Mouse (Mus musculus): Measurements from ENCODE around the gene Aox3. TPM values are rescaled to one million over a fixed set of nuclear protein-coding genes. Genes with fewer than 3 reads are reported as not detected.

Aox3 gene
- polyA plus RNA-seq, 1 experiment from 2014 or later, result not detected

GRCm38 (mm10) chr1:58228086-58228485 lies 115.2 kb downstream of the Aox3 start:
- Histone ChIP-seq H3K27me3 (replicated peaks; ENCODE audit: control insufficient read depth, insufficient read depth, low read length) (no peaks in the 10 kb centered on the region), H3K4me1 (replicated peaks; ENCODE audit: control insufficient read depth, insufficient read depth, low read length) (no peaks in the 10 kb centered on the region), H3K4me2 (no peak overlapping the region), H3K27ac (ENCODE audit: low read depth, low read length) (no peak overlapping the region), H3K9me3 (ENCODE audit: control insufficient read depth, low read length) (no peaks in the 10 kb centered on the region), H3K4me3 (ENCODE audit: low read depth, low read length) (no peak overlapping the region), H3K36me3 (ENCODE audit: control insufficient read depth, insufficient read depth, low read length) (no peaks in the 10 kb centered on the region), H3K9ac (ENCODE audit: low read depth, low read length) (no peak overlapping the region)
- DNase-seq (ENCODE audit: low spot score) (no peak), ATAC-seq (replicated peaks; ENCODE audit: low FRiP score) (no peak)
- WGBS, result 74% methylated on average over 6 of the region's 6 CpGs

GRCm38 (mm10) chr1:58228916-58229315 lies 116.0 kb downstream of the Aox3 start:
- no peak for ATAC-seq (replicated peaks; ENCODE audit: low FRiP score)
- Histone ChIP-seq H3K27ac (ENCODE audit: low read depth, low read length) (no peak overlapping the region), H3K36me3 (ENCODE audit: control insufficient read depth, insufficient read depth, low read length) (no peaks in the 10 kb centered on the region), H3K27me3 (replicated peaks; ENCODE audit: control insufficient read depth, insufficient read depth, low read length) (no peaks in the 10 kb centered on the region), H3K4me1 (replicated peaks; ENCODE audit: control insufficient read depth, insufficient read depth, low read length) (no peaks in the 10 kb centered on the region), H3K4me3 (ENCODE audit: low read depth, low read length) (no peak overlapping the region), H3K4me2 (no peak overlapping the region), H3K9ac (ENCODE audit: low read depth, low read length) (no peak overlapping the region), H3K9me3 (ENCODE audit: control insufficient read depth, low read length) (no peaks in the 10 kb centered on the region)
- DNase-seq (ENCODE audit: low spot score), result no peak

GRCm38 (mm10) chr1:58229774-58230173 lies 116.8 kb downstream of the Aox3 start:
- no peak overlapping the region for H3K9ac ChIP-seq (ENCODE audit: low read depth, low read length)
- no peaks in the 10 kb centered on the region for H3K9me3 ChIP-seq (ENCODE audit: control insufficient read depth, low read length)
- H3K4me3 ChIP-seq (ENCODE audit: low read depth, low read length), result no peak overlapping the region
- H3K36me3 ChIP-seq (ENCODE audit: control insufficient read depth, insufficient read depth, low read length), result no peaks in the 10 kb centered on the region
- no peaks in the 10 kb centered on the region for H3K4me1 ChIP-seq (replicated peaks; ENCODE audit: control insufficient read depth, insufficient read depth, low read length)
- no peak overlapping the region for H3K27ac ChIP-seq (ENCODE audit: low read depth, low read length)
- DNase-seq (ENCODE audit: low spot score) (no peak), ATAC-seq (replicated peaks; ENCODE audit: low FRiP score) (no peak)
- WGBS, result 77% methylated on average over 4 of the region's 4 CpGs
- H3K27me3 ChIP-seq (replicated peaks; ENCODE audit: control insufficient read depth, insufficient read depth, low read length), result no peaks in the 10 kb centered on the region
- H3K4me2 ChIP-seq, result no peak overlapping the region

- ATAC-seq (replicated peaks; ENCODE audit: low FRiP score), result no peak; the same call in 1 of the 2 replicates
Measured at GRCm38 (mm10) chr1:58230542-58230941, 117.6 kb downstream of the Aox3 start.

GRCm38 (mm10) chr1:58235405-58235804 lies 122.5 kb downstream of the Aox3 start:
- Histone ChIP-seq H3K27ac (ENCODE audit: low read depth, low read length) (no peak overlapping the region), H3K4me1 (replicated peaks; ENCODE audit: control insufficient read depth, insufficient read depth, low read length) (peaks cover 4% of the 10 kb centered on the region; the same call in 1 of the 2 replicates), H3K27me3 (replicated peaks; ENCODE audit: control insufficient read depth, insufficient read depth, low read length) (no peaks in the 10 kb centered on the region), H3K36me3 (ENCODE audit: control insufficient read depth, insufficient read depth, low read length) (no peaks in the 10 kb centered on the region), H3K9ac (ENCODE audit: low read depth, low read length) (no peak overlapping the region), H3K9me3 (ENCODE audit: control insufficient read depth, low read length) (no peaks in the 10 kb centered on the region), H3K4me3 (ENCODE audit: low read depth, low read length) (no peak overlapping the region), H3K4me2 (no peak overlapping the region)
- DNase-seq (ENCODE audit: low spot score), result no peak
- no peak for ATAC-seq (replicated peaks; ENCODE audit: low FRiP score)
- WGBS, result 44% methylated on average over 5 of the region's 5 CpGs

More at GRCm38 (mm10) chr1:58230542-58230941, 117.6 kb downstream of the Aox3 start:
- Histone ChIP-seq H3K27me3 (replicated peaks; ENCODE audit: control insufficient read depth, insufficient read depth, low read length) (no peaks in the 10 kb centered on the region), H3K4me2 (no peak overlapping the region), H3K27ac (ENCODE audit: low read depth, low read length) (no peak overlapping the region), H3K9me3 (ENCODE audit: control insufficient read depth, low read length) (no peaks in the 10 kb centered on the region), H3K4me3 (ENCODE audit: low read depth, low read length) (no peak overlapping the region), H3K36me3 (ENCODE audit: control insufficient read depth, insufficient read depth, low read length) (no peaks in the 10 kb centered on the region), H3K9ac (ENCODE audit: low read depth, low read length) (no peak overlapping the region), H3K4me1 (replicated peaks; ENCODE audit: control insufficient read depth, insufficient read depth, low read length) (no peaks in the 10 kb centered on the region)
- DNase-seq (ENCODE audit: low spot score), result no peak
- WGBS, result 33% methylated on average over 5 of the region's 5 CpGs

GRCm38 (mm10) chr1:58237527-58238299 lies 124.8 kb downstream of the Aox3 start:
- WGBS, result 70% methylated on average over 4 of the region's 4 CpGs
- DNase-seq (ENCODE audit: low spot score) (no peak), ATAC-seq (replicated peaks; ENCODE audit: low FRiP score) (no peak)
- no peak overlapping the region for H3K4me3 ChIP-seq (ENCODE audit: low read depth, low read length)
- no peak overlapping the region for H3K9ac ChIP-seq (ENCODE audit: low read depth, low read length)
- H3K36me3 ChIP-seq (ENCODE audit: control insufficient read depth, insufficient read depth, low read length), result no peaks in the 10 kb centered on the region
- H3K27me3 ChIP-seq (replicated peaks; ENCODE audit: control insufficient read depth, insufficient read depth, low read length), result no peaks in the 10 kb centered on the region
- H3K9me3 ChIP-seq (ENCODE audit: control insufficient read depth, low read length), result no peaks in the 10 kb centered on the region
- no peak overlapping the region for H3K4me2 ChIP-seq
- H3K4me1 ChIP-seq (replicated peaks; ENCODE audit: control insufficient read depth, insufficient read depth, low read length), result peaks cover 4% of the 10 kb centered on the region; the same call in 1 of the 2 replicates
- no peak overlapping the region for H3K27ac ChIP-seq (ENCODE audit: low read depth, low read length)

- 77% methylated on average over 5 of the region's 5 CpGs for WGBS
- no peaks in the 10 kb centered on the region for H3K9me3 ChIP-seq (ENCODE audit: control insufficient read depth, low read length)
- ATAC-seq (replicated peaks; ENCODE audit: low FRiP score), result no peak
- H3K36me3 ChIP-seq (ENCODE audit: control insufficient read depth, insufficient read depth, low read length), result no peaks in the 10 kb centered on the region
- H3K27me3 ChIP-seq (replicated peaks; ENCODE audit: control insufficient read depth, insufficient read depth, low read length), result no peaks in the 10 kb centered on the region
- peaks cover 4% of the 10 kb centered on the region; the same call in 1 of the 2 replicates for H3K4me1 ChIP-seq (replicated peaks; ENCODE audit: control insufficient read depth, insufficient read depth, low read length)
- no peak overlapping the region for H3K4me2 ChIP-seq
- H3K9ac ChIP-seq (ENCODE audit: low read depth, low read length), result no peak overlapping the region
- H3K4me3 ChIP-seq (ENCODE audit: low read depth, low read length), result no peak overlapping the region
- no peak for DNase-seq (ENCODE audit: low spot score)
- H3K27ac ChIP-seq (ENCODE audit: low read depth, low read length), result no peak overlapping the region
Measured at GRCm38 (mm10) chr1:58238440-58238839, 125.5 kb downstream of the Aox3 start.

GRCm38 (mm10) chr1:58238961-58239360 lies 126.0 kb downstream of the Aox3 start:
- ATAC-seq (replicated peaks; ENCODE audit: low FRiP score) (no peak), DNase-seq (ENCODE audit: low spot score) (no peak)
- 88% methylated on average over 9 of the region's 9 CpGs for WGBS
- Histone ChIP-seq H3K4me2 (no peak overlapping the region), H3K9ac (ENCODE audit: low read depth, low read length) (no peak overlapping the region), H3K4me3 (ENCODE audit: low read depth, low read length) (no peak overlapping the region), H3K4me1 (replicated peaks; ENCODE audit: control insufficient read depth, insufficient read depth, low read length) (peaks cover 4% of the 10 kb centered on the region; the same call in 1 of the 2 replicates), H3K27me3 (replicated peaks; ENCODE audit: control insufficient read depth, insufficient read depth, low read length) (no peaks in the 10 kb centered on the region), H3K27ac (ENCODE audit: low read depth, low read length) (no peak overlapping the region), H3K36me3 (ENCODE audit: control insufficient read depth, insufficient read depth, low read length) (no peaks in the 10 kb centered on the region), H3K9me3 (ENCODE audit: control insufficient read depth, low read length) (no peaks in the 10 kb centered on the region)

- DNase-seq (ENCODE audit: low spot score) (no peak), ATAC-seq (replicated peaks; ENCODE audit: low FRiP score) (no peak)
- no peaks in the 10 kb centered on the region for H3K9me3 ChIP-seq (ENCODE audit: control insufficient read depth, low read length)
- peaks cover 4% of the 10 kb centered on the region; the same call in 1 of the 2 replicates for H3K4me1 ChIP-seq (replicated peaks; ENCODE audit: control insufficient read depth, insufficient read depth, low read length)
- no peak overlapping the region for H3K9ac ChIP-seq (ENCODE audit: low read depth, low read length)
- no peak overlapping the region for H3K27ac ChIP-seq (ENCODE audit: low read depth, low read length)
- H3K4me2 ChIP-seq, result no peak overlapping the region
- H3K4me3 ChIP-seq (ENCODE audit: low read depth, low read length), result no peak overlapping the region
- 65% methylated on average over 6 of the region's 6 CpGs for WGBS
- H3K36me3 ChIP-seq (ENCODE audit: control insufficient read depth, insufficient read depth, low read length), result no peaks in the 10 kb centered on the region
- no peaks in the 10 kb centered on the region for H3K27me3 ChIP-seq (replicated peaks; ENCODE audit: control insufficient read depth, insufficient read depth, low read length)
Measured at GRCm38 (mm10) chr1:58240347-58240746, 127.4 kb downstream of the Aox3 start.
